Mouse (Mus musculus): ENCODE results near the gene Fktn.

Fktn gene

GRCm38 (mm10) chr4:53825821-53826605 lies 112.2 kb downstream of the Fktn start, which contains the start of gene Tmem38b:
TSS of gene Tmem38b (plus strand) at chr4:53826045.
- DNase-seq (ENCODE audit: inconsistent age in 2 of 2, low spot score in 1 of 2): peak; percentile 73 to 90

- DNase-seq (ENCODE audit: inconsistent age in 2 of 2, low spot score in 1 of 2): peak in 1 of 2 experiments; percentile 76
Measured at GRCm38 (mm10) chr4:53826641-53827248, 112.9 kb downstream of the Fktn start.
